Mouse (Mus musculus): Measurements from ENCODE around the gene Aoc1.
A peak's percentile ranks its signal among the peaks of the same experiment; 100 is the strongest.

Aoc1 gene

DNA sequence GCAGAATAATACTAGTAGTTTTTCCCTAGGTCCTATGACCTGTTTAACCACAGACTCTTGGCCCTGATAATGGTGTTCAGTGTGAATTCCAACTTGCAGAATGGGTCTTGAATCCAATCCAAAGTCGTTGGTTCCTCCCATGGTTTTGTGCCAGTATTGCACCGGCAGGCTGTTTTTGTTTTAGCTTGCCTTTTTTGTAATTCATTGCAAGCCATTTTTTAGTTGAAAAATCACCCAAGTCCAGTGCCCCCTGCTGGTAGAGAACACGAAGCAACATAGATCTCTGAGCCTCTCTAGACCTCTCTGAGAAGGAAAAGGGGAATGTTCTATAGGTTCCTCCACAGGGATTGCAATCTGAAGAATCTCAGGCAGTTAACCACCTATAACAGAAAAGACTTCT, 39.3 kb downstream of the Aoc1 start:
- peak in 1 of 2 experiments; percentile 48 for DNase-seq

DNA sequence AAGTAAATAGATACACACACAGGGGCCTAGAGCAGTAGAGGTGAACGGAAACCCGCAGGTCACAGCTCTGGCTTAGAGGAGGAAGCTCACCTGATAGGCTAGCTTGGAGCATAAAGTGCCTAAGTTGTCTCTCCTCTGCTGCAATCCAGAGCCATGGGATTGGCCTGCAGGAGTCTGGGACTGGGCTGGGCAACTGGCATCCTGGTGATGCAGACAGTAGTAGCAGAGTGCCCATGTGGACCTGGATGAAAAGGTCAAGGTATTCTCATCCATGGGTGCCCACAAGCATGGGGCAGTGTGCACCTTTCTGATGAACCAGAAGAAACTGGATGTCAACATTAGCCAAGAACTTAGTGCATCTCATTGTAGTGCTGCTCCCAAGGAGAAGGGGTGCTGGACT, 40.9 kb downstream of the Aoc1 start:
- peak in 1 of 2 experiments; percentile 51 for DNase-seq

DNA sequence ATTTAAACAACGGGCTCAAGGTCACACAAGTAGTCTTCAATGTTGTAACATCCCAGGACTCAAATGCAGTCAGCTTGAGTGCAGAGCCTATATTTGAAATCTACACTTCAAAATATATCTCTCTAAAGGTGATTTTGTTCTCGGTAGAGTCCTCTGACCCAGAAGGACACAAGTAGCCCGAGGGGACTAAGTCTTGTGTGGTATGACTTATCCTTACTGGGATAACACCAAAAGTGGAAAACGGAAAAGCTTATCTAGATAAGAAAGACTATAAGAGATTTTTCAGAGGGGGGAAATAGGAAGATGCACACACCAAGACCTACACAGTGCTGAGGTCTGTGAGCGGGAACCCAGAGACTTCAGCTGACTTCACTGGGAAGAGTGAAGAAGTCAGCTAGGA, 56.9 kb downstream of the Aoc1 start, which contains the start of gene 1600015I10Rik:
Gene 1600015I10Rik (plus strand): TSS at position 301 of the 400 bp plus-strand sequence.
- DNase-seq, result no peak

DNA sequence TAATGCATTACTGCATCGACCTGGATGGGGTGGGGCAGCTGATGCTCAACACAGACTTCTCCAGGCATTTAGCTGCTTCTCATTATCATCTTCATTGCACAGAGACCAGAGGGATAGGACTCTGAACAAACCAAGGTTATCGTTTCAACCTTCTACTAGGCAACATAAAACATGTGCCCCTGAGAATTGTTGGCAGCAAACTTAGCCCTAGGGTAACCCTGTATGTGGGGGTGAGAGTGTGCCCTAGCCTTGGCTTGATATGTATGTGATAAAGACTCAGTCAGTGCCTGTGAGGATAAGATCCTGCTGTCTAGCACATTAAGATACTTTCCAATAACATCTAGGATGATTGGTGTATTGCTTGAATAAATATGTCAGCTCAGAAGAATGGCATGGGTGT, 76.9 kb downstream of the Aoc1 start:
- DNase-seq, result no peak

DNA sequence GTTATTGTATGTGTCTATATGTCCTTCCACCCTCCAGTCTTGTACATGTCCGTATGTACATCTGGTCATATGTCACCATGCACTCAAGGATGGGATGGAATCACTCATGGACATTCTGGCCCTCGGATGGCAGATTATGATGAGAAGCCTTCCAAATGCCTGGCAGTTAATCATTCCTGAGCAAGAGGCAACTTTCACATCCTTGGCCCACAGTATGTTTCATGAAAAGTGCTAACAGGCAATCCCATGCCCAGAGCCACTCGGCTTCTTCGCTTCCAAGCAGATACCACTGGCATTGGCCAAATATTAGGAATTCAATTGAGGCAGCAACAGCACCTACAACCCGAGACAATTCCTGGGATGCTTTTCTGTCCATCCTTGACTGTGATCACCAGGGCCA, 78.0 kb downstream of the Aoc1 start:
- no peak for DNase-seq

DNA sequence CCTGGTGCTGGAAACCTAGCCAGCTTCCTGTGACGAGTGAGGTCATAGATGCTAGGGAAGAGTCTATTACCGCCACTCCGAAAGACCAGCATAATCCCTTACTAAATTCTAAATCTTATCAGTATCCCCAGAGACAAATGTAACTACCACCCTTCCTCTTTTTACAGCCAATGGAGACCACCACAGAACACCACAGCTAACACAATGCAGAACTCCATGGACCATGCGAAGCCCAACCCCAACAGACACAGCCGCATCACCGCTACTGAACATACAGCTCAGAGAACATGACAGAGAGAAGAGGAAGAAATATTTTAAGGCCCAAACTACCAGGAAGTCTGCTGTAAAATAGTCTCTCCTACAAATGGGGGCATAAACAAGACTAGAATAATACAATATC, 78.9 kb downstream of the Aoc1 start:
- DNase-seq, result peak in 1 of 2 experiments; percentile 3

DNA sequence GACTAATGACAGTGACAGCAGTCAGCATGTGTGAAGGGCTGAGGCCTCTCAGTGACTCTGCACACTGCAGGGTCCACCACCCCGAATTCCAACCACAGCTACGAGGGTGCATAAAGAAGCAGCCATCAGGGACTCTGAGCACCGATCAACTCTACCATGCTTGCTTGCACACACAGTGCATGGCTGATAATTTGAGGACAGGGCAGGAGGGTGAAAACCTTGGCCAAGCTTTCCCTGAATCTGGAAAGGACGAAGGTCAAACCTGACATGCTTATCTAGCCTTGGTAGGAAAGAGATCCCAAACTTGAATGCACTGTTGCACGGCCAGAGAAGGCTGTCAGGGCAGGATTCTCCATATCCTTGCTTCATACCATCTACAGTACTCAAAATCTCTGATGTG, 80.5 kb downstream of the Aoc1 start:
- peak in 1 of 2 experiments; percentile 23 for DNase-seq

DNA sequence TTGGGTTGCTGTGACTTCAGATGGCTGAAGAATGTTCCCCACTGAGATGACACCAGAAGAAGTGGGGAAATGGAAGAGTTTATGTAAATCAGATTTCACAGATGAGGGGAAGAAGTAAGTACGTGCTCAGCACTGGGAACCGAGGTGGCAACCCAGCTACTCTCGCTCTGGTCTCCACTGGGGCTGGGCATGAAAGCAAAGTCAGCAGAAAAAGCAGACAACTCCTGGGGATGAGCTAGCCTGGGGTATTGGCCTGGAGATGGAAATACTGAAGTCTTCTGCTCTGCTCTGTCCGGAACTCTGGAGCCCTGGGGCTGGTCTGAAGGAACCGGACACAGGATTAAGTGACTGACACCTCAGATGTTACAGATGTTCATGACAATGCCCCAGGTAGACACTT, 81.5 kb downstream of the Aoc1 start:
- peak in 1 of 2 experiments; percentile 18 for DNase-seq

DNA sequence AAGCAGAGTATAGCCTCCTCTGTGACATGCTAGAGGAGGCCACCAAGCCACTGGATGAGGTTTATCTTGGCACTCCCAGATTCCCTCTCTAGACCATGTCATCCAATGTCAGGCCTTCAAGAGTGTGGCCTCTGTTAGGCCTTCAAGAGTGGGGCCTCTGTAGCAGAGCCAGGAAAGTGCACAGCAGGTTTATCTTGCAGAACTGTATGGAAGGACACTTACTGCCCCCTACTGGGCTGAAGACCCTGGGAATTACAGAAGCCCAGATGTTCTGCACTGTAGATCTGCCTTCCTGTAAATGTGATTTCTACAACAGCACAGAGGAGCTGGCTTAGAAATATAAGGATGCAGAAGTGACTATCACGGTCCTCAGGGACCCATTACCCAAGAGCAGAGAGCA, 82.2 kb downstream of the Aoc1 start:
- peak; percentile 82 to 93 for DNase-seq

DNA sequence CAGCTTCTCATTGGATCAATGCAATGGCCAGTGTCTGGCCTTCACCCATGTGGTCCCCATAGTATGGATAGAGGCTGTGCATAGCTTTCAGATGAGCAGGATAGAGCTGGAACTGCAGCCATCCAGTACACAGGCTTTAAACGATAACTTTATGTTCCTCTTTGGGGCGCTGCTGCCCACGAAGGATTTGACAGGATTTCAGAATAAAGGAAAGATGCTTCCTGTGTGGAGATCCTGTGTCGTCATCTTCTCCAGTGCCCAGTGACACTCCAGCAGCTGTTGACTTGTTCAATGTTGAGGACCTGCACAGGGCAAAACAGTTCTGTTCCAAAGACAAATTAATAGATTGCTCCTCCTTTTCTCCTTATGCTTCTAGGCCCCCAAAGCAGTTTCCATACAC, 84.1 kb downstream of the Aoc1 start:
- DNase-seq, result no peak

DNA sequence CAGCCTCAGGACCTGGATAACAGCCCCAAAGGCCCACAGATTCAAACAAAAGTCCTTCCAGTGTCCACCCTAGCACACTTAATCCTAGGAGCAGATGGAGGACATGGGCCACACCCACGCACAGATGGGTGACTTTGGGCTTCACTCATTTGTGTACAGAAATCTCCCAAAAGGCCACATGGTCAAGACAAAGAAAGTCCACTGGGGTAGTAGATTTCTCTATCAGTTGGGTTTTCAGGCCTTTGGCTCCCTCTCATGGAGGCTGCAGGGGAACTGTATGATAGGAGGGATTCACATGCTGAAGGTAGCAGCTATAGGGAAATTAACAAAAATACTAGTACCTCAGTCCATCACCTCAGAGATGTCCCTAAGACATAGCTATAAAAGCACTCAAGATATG, 85.4 kb downstream of the Aoc1 start:
- DNase-seq, result peak; percentile 32 to 43
